ENCODE assay signal across 7 mouse cellular contexts in genomic region chr15:98699190-98700105, GRCm38 (mm10). TPM values are rescaled to one million over a fixed set of nuclear protein-coding genes. Genes with fewer than 3 reads are reported as not detected.
DNase-seq lines count a peak whose midpoint lies in the region; ATAC-seq and TF ChIP-seq lines count a peak whose summit lies in the region.

No protein-coding gene starts in this region.

- peaks cover 4% of the 10 kb centered on the region; the same call in 1 of the 2 replicates for H3K4me1 ChIP-seq in embryonic facial prominence, embryonic 12.5 days
- peaks cover 8% of the 10 kb centered on the region for H3K4me1 ChIP-seq in limb, embryonic 13.5 days
- H3K4me1 ChIP-seq in midbrain, embryonic 16.5 days (ENCODE audit: control insufficient read depth, insufficient read depth, low read length), result peaks cover 7% of the 10 kb centered on the region
- H3K4me1 ChIP-seq in spleen, adult 2 months (ENCODE audit: control insufficient read depth, insufficient read depth, insufficient read length), result no peaks in the 10 kb centered on the region

- H3K4me2 ChIP-seq in embryonic facial prominence, embryonic 12.5 days (replicated peaks), result peak overlapping the region; percentile 53
- peak overlapping the region; percentile 68 for H3K4me2 ChIP-seq in limb, embryonic 13.5 days (replicated peaks)
- H3K4me2 ChIP-seq in midbrain, embryonic 16.5 days (ENCODE audit: low read length), result peak overlapping the region; percentile 79

- DNase-seq in adrenal gland, postnatal 14 days, result peak; percentile 94
- DNase-seq in heart, adult 8-10 months (ENCODE audit: low spot score), result peak; percentile 79
- peak; percentile 89 for DNase-seq in kidney, adult 9 months
- DNase-seq in spleen, adult 2 months (ENCODE audit: low read depth in 1 of 2, low spot score in 2 of 2), result peak; percentile 33 to 76

- no peaks in the 10 kb centered on the region for H3K36me3 ChIP-seq in embryonic facial prominence, embryonic 12.5 days
- no peaks in the 10 kb centered on the region for H3K36me3 ChIP-seq in limb, embryonic 13.5 days
- no peaks in the 10 kb centered on the region for H3K36me3 ChIP-seq in midbrain, embryonic 16.5 days (ENCODE audit: control insufficient read depth, insufficient read depth, low read length)
- H3K36me3 ChIP-seq in spleen, adult 2 months (ENCODE audit: control insufficient read depth, insufficient read depth, low read length), result no peaks in the 10 kb centered on the region

- peak; percentile 86 for TF ChIP-seq CTCF in spleen, adult 2 months (IDR thresholded peaks at IDR 0.05; ENCODE audit: extremely low read depth, insufficient read depth, insufficient read length, insufficient replicate concordance)

- peak overlapping the region; percentile 17; the same call in 1 of the 2 replicates for H3K9ac ChIP-seq in embryonic facial prominence, embryonic 12.5 days
- peak overlapping the region; percentile 56; the same call in 1 of the 2 replicates for H3K9ac ChIP-seq in limb, embryonic 13.5 days
- peak overlapping the region; percentile 70 for H3K9ac ChIP-seq in midbrain, embryonic 16.5 days (ENCODE audit: low read depth, low read length)

- WGBS in embryonic facial prominence, embryonic 12.5 days, result 5% methylated on average over 40 of the region's 40 CpGs
- 5% methylated on average over 40 of the region's 40 CpGs for WGBS in limb, embryonic 13.5 days
- WGBS in midbrain, embryonic 16.5 days, result 3% methylated on average over 40 of the region's 40 CpGs
- WGBS in spleen, adult 2 months, result 7% methylated on average over 40 of the region's 40 CpGs

- H3K27me3 ChIP-seq in embryonic facial prominence, embryonic 12.5 days, result peaks cover 36% of the 10 kb centered on the region
- H3K27me3 ChIP-seq in limb, embryonic 13.5 days, result peaks cover 56% of the 10 kb centered on the region
- peaks cover 15% of the 10 kb centered on the region for H3K27me3 ChIP-seq in midbrain, embryonic 16.5 days (ENCODE audit: control insufficient read depth, insufficient read depth, low read depth, low read length)
- H3K27me3 ChIP-seq in spleen, adult 2 months (ENCODE audit: control insufficient read depth, insufficient read depth, low read length), result peaks cover 1% of the 10 kb centered on the region

- no peak for TF ChIP-seq POLR2A in spleen, adult 2 months (IDR thresholded peaks at IDR 0.05; ENCODE audit: low read depth, low read length)

- no peak overlapping the region for H3K27ac ChIP-seq in embryonic facial prominence, embryonic 12.5 days
- no peak overlapping the region for H3K27ac ChIP-seq in limb, embryonic 13.5 days
- peak overlapping the region; percentile 89 for H3K27ac ChIP-seq in midbrain, embryonic 16.5 days (ENCODE audit: low read length)
- H3K27ac ChIP-seq in spleen, adult 2 months (ENCODE audit: insufficient read depth, low read length), result no peak overlapping the region

- ATAC-seq in embryonic facial prominence, embryonic 12.5 days (ENCODE audit: insufficient number of reproducible peaks, insufficient read depth, low FRiP score, low TSS enrichment), result 0 out of 2 replicates have a peak, but pooled peaks have one; percentile 67
- peak; percentile 76 for ATAC-seq in limb, embryonic 13.5 days (ENCODE audit: low FRiP score, low read depth)
- peak; percentile 95 for ATAC-seq in midbrain, embryonic 16.5 days

- H3K9me3 ChIP-seq in embryonic facial prominence, embryonic 12.5 days, result no peaks in the 10 kb centered on the region
- H3K9me3 ChIP-seq in limb, embryonic 13.5 days, result no peaks in the 10 kb centered on the region
- no peaks in the 10 kb centered on the region for H3K9me3 ChIP-seq in midbrain, embryonic 16.5 days (replicated peaks; ENCODE audit: control insufficient read depth, low read length, poor library complexity, severe bottlenecking)

- peak overlapping the region; percentile 32 for H3K4me3 ChIP-seq in embryonic facial prominence, embryonic 12.5 days
- H3K4me3 ChIP-seq in limb, embryonic 13.5 days, result peak overlapping the region; percentile 37
- H3K4me3 ChIP-seq in midbrain, embryonic 16.5 days (ENCODE audit: low read depth, low read length), result peak overlapping the region; percentile 52
- H3K4me3 ChIP-seq in spleen, adult 2 months (ENCODE audit: extremely low read depth, insufficient read depth, insufficient read length), result no peak overlapping the region

RNA-seq across cellular contexts. Expression of gene Ccdc65, which starts 8.6 kb away (rescaled TPM):
- 0.96 and 0.98 TPM in 2 replicates for total RNA-seq in adrenal gland, postnatal 14 days (2021)
- 1.1 and 1.2 TPM in 2 replicates for polyA plus RNA-seq in embryonic facial prominence, embryonic 12.5 days (2016; fragmentation: Nextera tagmentation; extraction: Ambion mirVana)
- total RNA-seq in heart, adult 8-10 months (2022), result 1 to 10 TPM in 1 of 4 experiments, under 1 TPM in 3; 0.41 to 1.1 (median 0.84) TPM
- 0.87 and 0.90 TPM in 2 replicates for polyA plus RNA-seq in limb, embryonic 13.5 days (2015; fragmentation: Nextera tagmentation; extraction: Ambion mirVana)
- 9.3 and 12.0 TPM in 2 replicates for polyA plus RNA-seq in midbrain, embryonic 16.5 days (2015; fragmentation: Nextera tagmentation; extraction: Ambion mirVana)
- not detected in 2 replicates for polyA plus RNA-seq in spleen, adult 2 months (2012; rRNA removed)

RNA-seq across cellular contexts. Expression of gene Rnd1, which starts 22.2 kb away (rescaled TPM):
- total RNA-seq in adrenal gland, postnatal 14 days (2021), result 2.1 and 3.6 TPM in 2 replicates
- polyA plus RNA-seq in embryonic facial prominence, embryonic 12.5 days (2016; fragmentation: Nextera tagmentation; extraction: Ambion mirVana), result 0.57 and 0.91 TPM in 2 replicates
- 1 to 10 TPM in 3 of 4 experiments, under 1 TPM in 1; 1.00 to 2.1 (median 1.2) TPM for total RNA-seq in heart, adult 8-10 months (2022)
- 0.87 and 1.1 TPM in 2 replicates for polyA plus RNA-seq in limb, embryonic 13.5 days (2015; fragmentation: Nextera tagmentation; extraction: Ambion mirVana)
- 15.5 and 19.8 TPM in 2 replicates for polyA plus RNA-seq in midbrain, embryonic 16.5 days (2015; fragmentation: Nextera tagmentation; extraction: Ambion mirVana)
- polyA plus RNA-seq in spleen, adult 2 months (2012; rRNA removed), result 3.4 and 4.4 TPM in 2 replicates

RNA-seq across cellular contexts. Expression of gene Fkbp11, which starts 28.6 kb away (rescaled TPM):
- 7.2 and 7.7 TPM in 2 replicates for total RNA-seq in adrenal gland, postnatal 14 days (2021)
- polyA plus RNA-seq in embryonic facial prominence, embryonic 12.5 days (2016; fragmentation: Nextera tagmentation; extraction: Ambion mirVana), result 25.1 and 26.3 TPM in 2 replicates
- total RNA-seq in heart, adult 8-10 months (2022), result 1 to 10 TPM; 5.6 to 9.4 (median 7.7) TPM
- polyA plus RNA-seq in limb, embryonic 13.5 days (2015; fragmentation: Nextera tagmentation; extraction: Ambion mirVana), result 50.8 and 51.5 TPM in 2 replicates
- 2.3 and 4.0 TPM in 2 replicates for polyA plus RNA-seq in midbrain, embryonic 16.5 days (2015; fragmentation: Nextera tagmentation; extraction: Ambion mirVana)
- polyA plus RNA-seq in spleen, adult 2 months (2012; rRNA removed), result 16.7 and 18.1 TPM in 2 replicates

RNA-seq across cellular contexts. Expression of gene Ddx23, which starts 36.8 kb away (rescaled TPM):
- total RNA-seq in adrenal gland, postnatal 14 days (2021), result 85.2 and 87.5 TPM in 2 replicates
- 28.8 and 29.8 TPM in 2 replicates for polyA plus RNA-seq in embryonic facial prominence, embryonic 12.5 days (2016; fragmentation: Nextera tagmentation; extraction: Ambion mirVana)
- 10 to 100 TPM; 53.2 to 61.7 (median 56.4) TPM for total RNA-seq in heart, adult 8-10 months (2022)
- 34.5 and 35.5 TPM in 2 replicates for polyA plus RNA-seq in limb, embryonic 13.5 days (2015; fragmentation: Nextera tagmentation; extraction: Ambion mirVana)
- 17.8 and 18.9 TPM in 2 replicates for polyA plus RNA-seq in midbrain, embryonic 16.5 days (2015; fragmentation: Nextera tagmentation; extraction: Ambion mirVana)
- 31.5 and 31.8 TPM in 2 replicates for polyA plus RNA-seq in spleen, adult 2 months (2012; rRNA removed)

Comparison
In these comparisons a context has a peak if more than half of its experiments do, and no peak if none do; other contexts are left out.
1. H3K9ac ChIP-seq: peak in every context shown above with its lines; median percentile 70 in midbrain, embryonic 16.5 days; 56 in limb, embryonic 13.5 days; 17 in embryonic facial prominence, embryonic 12.5 days.